9 mouse cellular contexts compared by ENCODE assay signal in genomic region chr2:170266407-170267101, GRCm38 (mm10).
A peak's percentile ranks its signal among the peaks of the same experiment; 100 is the strongest.
DNase-seq lines count a peak whose midpoint lies in the region; TF ChIP-seq lines count a peak whose summit lies in the region.
"Had no signal": no experiment of that assay in that cellular context is flagged by ENCODE, and none has a peak within 500 bp of the region (broad histone marks: within the 10 kb centered on the region; RNA-seq: fewer than 3 reads in every experiment).

No protein-coding gene starts in this region.

- H3K4me1 ChIP-seq in liver, adult 2 months (ENCODE audit: control insufficient read depth, insufficient read depth, low read length): peaks cover 10% of the 10 kb centered on the region

- intact Hi-C loops in gastrocnemius, adult 2 months (cut with DNase I): no loop called here
- intact Hi-C loops in heart, postnatal 10 days (cut with DNase I): no loop called here

- TF ChIP-seq POLR2A in liver, adult 2 months (IDR thresholded peaks at IDR 0.05; ENCODE audit: extremely low read depth, insufficient read depth, low read length): no peak

- no peak for DNase-seq in gastrocnemius, adult 2 months
- DNase-seq in gastrocnemius, postnatal 25 days: no peak
- DNase-seq in R1 (ENCODE audit: low read depth, low spot score): peak; percentile 79
- DNase-seq in heart, postnatal 10 days: peak; percentile 16 to 47
- no peak for DNase-seq in liver, adult 2 months (ENCODE audit: extremely low read depth, low read depth, low spot score)
- peak; percentile 9 to 50 for DNase-seq in natural killer cell, adult 2 months (ENCODE audit: low spot score in 2 of 2)
- DNase-seq in frontal cortex, postnatal 10 days (ENCODE audit: low spot score in 2 of 2): no peak
- no peak for DNase-seq in urinary bladder, adult 2 months (ENCODE audit: low spot score)

- H3K27ac ChIP-seq in gastrocnemius, adult 2 months: peak overlapping the region; percentile 67
- H3K27ac ChIP-seq in liver, adult 2 months (replicated peaks; ENCODE audit: insufficient read depth, low read depth, low read length): peak overlapping the region; percentile 37; the same call in 1 of the 2 replicates

- peak; percentile 51 for TF ChIP-seq CTCF in gastrocnemius, adult 2 months (IDR thresholded peaks at IDR 0.05)
- TF ChIP-seq CTCF in liver, adult 2 months (IDR thresholded peaks at IDR 0.05; ENCODE audit: low read depth, low read length): peak; percentile 60; the same call in 1 of the 2 replicates

- H3K79me2 ChIP-seq in liver, adult 2 months (ENCODE audit: control insufficient read depth, insufficient read depth, low read length): no peaks in the 10 kb centered on the region

- WGBS in liver, adult 2 months: 18% methylated on average over 16 of the region's 16 CpGs

- H3K4me3 ChIP-seq in gastrocnemius, adult 2 months: peak overlapping the region; percentile 65
- peak overlapping the region; percentile 36 for H3K4me3 ChIP-seq in liver, adult 2 months (ENCODE audit: insufficient read depth, low read depth, low read length)

- H3K36me3 ChIP-seq in liver, adult 2 months (ENCODE audit: control insufficient read depth, insufficient read depth, low read length): no peaks in the 10 kb centered on the region
- H3K36me3 ChIP-seq: G1E had no signal

- no peaks in the 10 kb centered on the region for H3K27me3 ChIP-seq in liver, adult 2 months (ENCODE audit: control insufficient read depth, insufficient read depth, low read length)

- H3K9ac ChIP-seq in liver, adult 2 months (ENCODE audit: low read depth, low read length): peak overlapping the region; percentile 15; the same call in 1 of the 2 replicates

Comparison
In these comparisons a context has a peak if more than half of its experiments do, and no peak if none do; other contexts are left out.
1. DNase-seq: peak in R1 (single experiment), heart, postnatal 10 days (2 of 2) and natural killer cell, adult 2 months (2 of 2); none in gastrocnemius, adult 2 months (single experiment), gastrocnemius, postnatal 25 days (single experiment), liver, adult 2 months (single experiment), frontal cortex, postnatal 10 days (0 of 2) and urinary bladder, adult 2 months (single experiment).